Mouse (Mus musculus) intestine, embryonic 14.5 days (tissue): ENCODE measurements around the gene Nppb. TPM values are rescaled to one million over a fixed set of nuclear protein-coding genes. Genes with fewer than 3 reads are reported as not detected.

Experiments used
- ATAC-seq: fragments of 200-750 bp; cut with Nextera tagmentation; replicated peaks from 2 replicates; pipeline ENCODE4 v1.8.0; 2017; ENCODE audit warnings: low read depth, moderate number of reproducible peaks, moderate TSS enrichment, moderate library complexity; ENCODE audit not compliant: low FRiP score, low TSS enrichment
- DNase-seq: peaks from one replicate; pipeline ENCODE4 v3.0.0-alpha.2; 2018; ENCODE audit warnings: low spot score
- H3K27ac ChIP-seq: fragments of 300-500 bp; sonication (generic); 2 replicates; pipeline ENCODE4 v1.5.1; 2014; ENCODE audit warnings: low read depth, mild to moderate bottlenecking, control low read depth
- H3K27me3 ChIP-seq: fragments of 300-500 bp; sonication (generic); replicated peaks from 2 replicates; pipeline ENCODE4 v1.6.1; 2014; ENCODE audit warnings: low read length, control low read depth; ENCODE audit not compliant: control insufficient read depth, insufficient read depth
- H3K36me3 ChIP-seq: fragments of 300-500 bp; sonication (generic); 2 replicates; pipeline ENCODE4 v1.6.1; 2014; ENCODE audit warnings: low read length, control low read depth; ENCODE audit not compliant: control insufficient read depth, insufficient read depth
- H3K4me1 ChIP-seq: fragments of 300-500 bp; sonication (generic); replicated peaks from 2 replicates; pipeline ENCODE4 v1.6.1; 2014; ENCODE audit warnings: low read length, control low read depth, mixed read lengths; ENCODE audit not compliant: control insufficient read depth, insufficient read depth
- H3K4me2 ChIP-seq: fragments of 300-500 bp; sonication (generic); 2 replicates; pipeline ENCODE4 v1.6.1; 2014; ENCODE audit warnings: low read length
- H3K4me3 ChIP-seq: fragments of 300-500 bp; sonication (generic); 2 replicates; pipeline ENCODE4 v1.5.1; 2014; ENCODE audit warnings: low read depth, low read length, control low read depth, mixed read lengths
- H3K9ac ChIP-seq: fragments of 300-500 bp; sonication (generic); 2 replicates; pipeline ENCODE4 v1.6.1; 2014; ENCODE audit warnings: mild to moderate bottlenecking, low read length
- H3K9me3 ChIP-seq: fragments of 300-500 bp; sonication (generic); 2 replicates; pipeline ENCODE4 v1.6.1; 2016; ENCODE audit warnings: low read length, control low read depth; ENCODE audit not compliant: control insufficient read depth
- WGBS: fragments of 180-500 bp; shearing (Covaris S2); extraction: QIAGEN DNeasy Blood & Tissue Kit; methylation state at CpG from one replicate; pipeline ENCODE4 v1.1.7; 2014; 5-methylcytosine and 5-hydroxymethylcytosine counted together
- polyA plus RNA-seq: library from polyadenylated mRNA; unstranded; fragments of >200 nt; fragmentation: Nextera tagmentation; extraction: Ambion mirVana; gene quantifications from 2 replicates; pipeline ENCODE4 v1.2.1, GENCODE M21; 2014

Nppb gene
- polyA plus RNA-seq, 1 experiment from 2014 or later: not detected

DNA sequence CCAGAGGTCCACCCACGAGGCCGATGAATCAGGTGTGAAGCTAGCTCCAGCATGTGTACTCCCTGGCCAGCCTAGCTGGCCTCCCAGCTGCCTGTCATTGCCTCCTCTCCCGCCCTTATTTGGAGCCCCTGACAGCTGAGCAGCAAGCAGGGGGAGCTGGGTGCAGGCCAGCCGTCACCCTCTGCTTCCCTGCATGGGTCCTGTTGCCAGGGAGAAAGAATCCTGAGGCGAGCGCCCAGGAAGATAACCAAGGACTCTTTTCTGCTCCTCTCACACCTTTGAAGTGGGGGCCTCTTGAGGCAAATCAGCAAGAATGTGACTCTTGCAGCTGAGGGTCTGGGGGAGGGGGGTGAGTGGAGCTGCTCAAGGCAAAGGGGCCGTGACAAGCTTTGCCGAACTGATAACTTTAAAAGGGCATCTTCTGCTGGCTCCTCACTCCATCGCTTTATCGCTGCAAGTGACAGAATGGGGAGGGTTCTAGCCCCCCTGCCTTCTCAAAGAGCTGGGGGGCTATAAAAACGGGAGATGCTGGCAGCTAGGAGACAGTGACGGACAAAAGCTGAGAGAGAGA, 14.7 kb downstream of the Nppb start, which contains the start of gene Nppa:
Nppa (plus strand) TSS at position 521 of the 571 bp plus-strand sequence.
- Histone ChIP-seq H3K4me2 (no peak within 1 kb of the TSS), H3K27ac (no peak within 1 kb of the TSS), H3K9ac (no peak within 1 kb of the TSS), H3K36me3 (peaks cover 8% of the 10 kb centered on the region; the same call in 1 of the 2 replicates), H3K4me3 (no peak within 1 kb of the TSS), H3K4me1 (no peaks in the 10 kb centered on the region), H3K27me3 (no peaks in the 10 kb centered on the region), H3K9me3 (no peaks in the 10 kb centered on the region)
- ATAC-seq (no peak), DNase-seq (no peak)
- WGBS: 29% methylated on average over 12 of the region's 12 CpGs

GRCm38 (mm10) chr4:148001013-148001789, 15.6 kb downstream of the Nppb start:
- H3K27ac ChIP-seq: no peak overlapping the region
- no peaks in the 10 kb centered on the region for H3K4me1 ChIP-seq
- H3K9ac ChIP-seq: no peak overlapping the region
- no peaks in the 10 kb centered on the region for H3K27me3 ChIP-seq
- DNase-seq (no peak), ATAC-seq (no peak)
- no peak overlapping the region for H3K4me3 ChIP-seq
- no peaks in the 10 kb centered on the region for H3K9me3 ChIP-seq
- H3K4me2 ChIP-seq: no peak overlapping the region
- H3K36me3 ChIP-seq: peaks cover 16% of the 10 kb centered on the region
- WGBS: 81% methylated on average over 17 of the region's 17 CpGs

DNA sequence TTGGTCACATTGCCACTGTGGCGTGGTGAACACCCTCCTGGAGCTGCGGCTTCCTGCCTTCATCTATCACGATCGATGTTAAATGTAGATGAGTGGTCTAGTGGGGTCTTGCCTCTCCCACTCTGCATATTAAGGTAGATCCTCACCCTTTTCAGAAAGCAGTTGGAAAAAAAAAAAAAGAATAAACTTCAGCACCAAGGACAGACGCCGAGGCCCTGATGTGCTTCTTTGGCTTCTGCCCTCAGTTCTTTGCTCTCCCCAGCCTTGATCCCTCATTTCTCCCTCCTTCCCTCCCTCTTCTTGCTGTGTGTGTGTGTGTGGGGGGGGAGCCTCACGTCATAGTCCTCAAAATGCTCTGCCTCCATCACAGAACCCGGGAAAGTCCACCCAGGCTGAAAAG, 16.3 kb downstream of the Nppb start:
- no peaks in the 10 kb centered on the region for H3K4me1 ChIP-seq
- no peaks in the 10 kb centered on the region for H3K27me3 ChIP-seq
- no peak for DNase-seq
- no peak for ATAC-seq
- H3K4me3 ChIP-seq: no peak overlapping the region
- no peak overlapping the region for H3K27ac ChIP-seq
- peaks cover 22% of the 10 kb centered on the region for H3K36me3 ChIP-seq
- 45% methylated on average over 8 of the region's 8 CpGs for WGBS
- no peaks in the 10 kb centered on the region for H3K9me3 ChIP-seq
- H3K4me2 ChIP-seq: no peak overlapping the region
- H3K9ac ChIP-seq: no peak overlapping the region

DNA sequence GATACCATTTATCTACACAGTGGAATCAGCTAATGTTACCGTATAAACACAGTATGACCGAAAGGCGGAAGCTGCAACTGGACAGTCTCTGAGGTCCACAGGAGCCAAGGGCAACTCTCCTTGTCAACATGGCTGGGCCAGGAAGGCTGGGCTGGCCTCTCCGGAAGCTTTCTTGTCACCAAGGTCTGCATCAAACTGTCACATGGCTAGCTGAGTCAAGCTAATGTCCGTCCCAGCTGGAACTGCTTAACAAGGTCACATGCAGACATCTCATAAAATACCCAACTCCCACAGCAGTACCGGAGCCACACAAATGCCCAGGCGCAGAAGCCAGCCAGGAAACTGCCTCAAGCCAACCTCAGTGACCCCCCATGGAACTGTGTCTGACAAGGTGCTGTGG, 18.8 kb downstream of the Nppb start:
- Histone ChIP-seq H3K27ac (no peak overlapping the region), H3K4me2 (no peak overlapping the region), H3K4me3 (no peak overlapping the region), H3K4me1 (no peaks in the 10 kb centered on the region), H3K9me3 (no peaks in the 10 kb centered on the region), H3K27me3 (no peaks in the 10 kb centered on the region), H3K36me3 (peaks cover 45% of the 10 kb centered on the region), H3K9ac (no peak overlapping the region)
- 88% methylated on average over 7 of the region's 7 CpGs for WGBS
- DNase-seq (no peak), ATAC-seq (no peak)

GRCm38 (mm10) chr4:148008412-148008811, 22.8 kb downstream of the Nppb start:
- no peak overlapping the region for H3K4me3 ChIP-seq
- ATAC-seq (no peak), DNase-seq (no peak)
- H3K27ac ChIP-seq: no peak overlapping the region
- no peaks in the 10 kb centered on the region for H3K27me3 ChIP-seq
- H3K9me3 ChIP-seq: no peaks in the 10 kb centered on the region
- H3K9ac ChIP-seq: no peak overlapping the region
- WGBS: 81% methylated on average over 4 of the region's 4 CpGs
- H3K36me3 ChIP-seq: peaks cover 85% of the 10 kb centered on the region
- H3K4me1 ChIP-seq: no peaks in the 10 kb centered on the region
- H3K4me2 ChIP-seq: no peak overlapping the region

- no peak overlapping the region for H3K9ac ChIP-seq
- H3K4me3 ChIP-seq: no peak overlapping the region
- no peaks in the 10 kb centered on the region for H3K4me1 ChIP-seq
- no peak for ATAC-seq
- H3K27ac ChIP-seq: no peak overlapping the region
- H3K27me3 ChIP-seq: no peaks in the 10 kb centered on the region
- H3K4me2 ChIP-seq: no peak overlapping the region
- H3K9me3 ChIP-seq: no peaks in the 10 kb centered on the region
- 85% methylated on average over 2 of the region's 2 CpGs for WGBS
- DNase-seq: no peak
- H3K36me3 ChIP-seq: peaks cover 95% of the 10 kb centered on the region
Measured at GRCm38 (mm10) chr4:148009641-148010040, 24.1 kb downstream of the Nppb start.

DNA sequence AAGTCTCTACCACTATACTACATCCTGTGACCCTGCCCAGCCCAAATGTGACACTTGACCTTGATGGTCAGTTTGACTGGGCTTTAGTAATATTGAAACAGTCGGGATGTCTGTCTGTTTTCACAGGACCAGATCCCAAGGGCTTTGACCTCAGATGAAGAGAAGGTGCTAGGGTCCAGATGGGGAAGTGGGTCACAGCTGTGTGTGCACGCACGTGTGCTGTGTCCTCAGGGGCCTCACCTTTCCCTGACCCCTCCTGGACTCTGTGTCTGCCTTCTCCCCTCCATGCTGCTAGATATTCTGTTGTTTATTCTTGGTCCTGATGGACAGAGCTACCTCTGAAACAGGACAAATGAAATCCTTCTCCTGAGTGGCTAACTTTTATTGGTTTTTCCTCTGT, 25.7 kb downstream of the Nppb start:
- no peaks in the 10 kb centered on the region for H3K9me3 ChIP-seq
- no peaks in the 10 kb centered on the region for H3K4me1 ChIP-seq
- no peak overlapping the region for H3K27ac ChIP-seq
- H3K9ac ChIP-seq: no peak overlapping the region
- no peak for DNase-seq
- 72% methylated on average over 3 of the region's 3 CpGs for WGBS
- H3K27me3 ChIP-seq: no peaks in the 10 kb centered on the region
- no peak for ATAC-seq
- H3K4me3 ChIP-seq: no peak overlapping the region
- peaks cover 97% of the 10 kb centered on the region for H3K36me3 ChIP-seq
- H3K4me2 ChIP-seq: no peak overlapping the region

DNA sequence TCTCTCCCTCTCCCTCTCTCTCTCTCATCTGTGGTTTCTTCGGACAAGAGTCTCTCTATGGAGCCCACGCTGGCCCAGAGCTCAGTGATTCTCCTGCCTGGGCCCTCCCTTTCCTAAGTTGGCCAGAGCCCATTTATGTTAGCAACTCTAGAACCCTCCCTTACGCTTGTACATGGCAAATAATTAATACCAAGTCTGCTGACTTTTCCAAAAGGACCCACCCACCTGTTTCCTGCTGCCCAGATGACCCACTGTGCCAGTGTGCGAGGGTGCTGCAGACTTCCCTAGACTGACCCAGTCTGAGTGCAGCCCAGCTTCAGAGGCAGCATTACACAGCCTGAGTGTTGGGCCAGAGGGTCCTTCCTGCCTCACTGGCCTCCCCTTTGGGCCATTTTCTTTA, 26.6 kb downstream of the Nppb start:
- Histone ChIP-seq H3K4me3 (no peak overlapping the region), H3K27me3 (no peaks in the 10 kb centered on the region), H3K9ac (no peak overlapping the region), H3K36me3 (peaks cover 98% of the 10 kb centered on the region), H3K27ac (no peak overlapping the region), H3K4me2 (no peak overlapping the region), H3K9me3 (no peaks in the 10 kb centered on the region), H3K4me1 (no peaks in the 10 kb centered on the region)
- 94% methylated on average over 4 of the region's 4 CpGs for WGBS
- ATAC-seq (no peak), DNase-seq (no peak)

- no peak overlapping the region for H3K9ac ChIP-seq
- DNase-seq (no peak), ATAC-seq (no peak)
- no peaks in the 10 kb centered on the region for H3K27me3 ChIP-seq
- 82% methylated on average over 10 of the region's 10 CpGs for WGBS
- H3K4me1 ChIP-seq: no peaks in the 10 kb centered on the region
- H3K9me3 ChIP-seq: no peaks in the 10 kb centered on the region
- H3K27ac ChIP-seq: no peak overlapping the region
- H3K4me2 ChIP-seq: no peak overlapping the region
- H3K4me3 ChIP-seq: no peak overlapping the region
- peaks cover 97% of the 10 kb centered on the region for H3K36me3 ChIP-seq
Measured at GRCm38 (mm10) chr4:148015418-148015817, 29.8 kb downstream of the Nppb start.
